Mouse (Mus musculus) heart, postnatal 0 days (tissue): ENCODE data around the gene Patj.

Experiments used
- CTCF ChIP-seq: IDR thresholded peaks from 2 replicates; pipeline ENCODE4 v1.5.1; 2016; ENCODE audit warnings: antibody characterized with exemption, control low read depth, low read depth
- EP300 ChIP-seq: IDR thresholded peaks from 2 replicates; pipeline ENCODE4 v1.6.1; 2016; ENCODE audit warnings: antibody characterized with exemption, low read depth

GRCm38 (mm10) chr4:98726590-98727237 lies 331.1 kb downstream of the Patj start, which contains the start of gene L1td1:
- no peak for TF ChIP-seq CTCF
- TF ChIP-seq EP300 = no peak
